Mouse (Mus musculus): ENCODE measurements around the gene Slmap.
"Not testable (repeated sequence)": the region's sequence is repeated elsewhere in the genome, so short reads cannot be mapped to it uniquely, and the experiment has no call there.

The Slmap gene

GRCm38 (mm10) chr14:26534757-26535479 is at the start of gene Slmap:
Gene Slmap (minus strand): TSS chr14:26534931.
- peak; percentile 99 for DNase-seq (ENCODE audit: low spot score)

DNA sequence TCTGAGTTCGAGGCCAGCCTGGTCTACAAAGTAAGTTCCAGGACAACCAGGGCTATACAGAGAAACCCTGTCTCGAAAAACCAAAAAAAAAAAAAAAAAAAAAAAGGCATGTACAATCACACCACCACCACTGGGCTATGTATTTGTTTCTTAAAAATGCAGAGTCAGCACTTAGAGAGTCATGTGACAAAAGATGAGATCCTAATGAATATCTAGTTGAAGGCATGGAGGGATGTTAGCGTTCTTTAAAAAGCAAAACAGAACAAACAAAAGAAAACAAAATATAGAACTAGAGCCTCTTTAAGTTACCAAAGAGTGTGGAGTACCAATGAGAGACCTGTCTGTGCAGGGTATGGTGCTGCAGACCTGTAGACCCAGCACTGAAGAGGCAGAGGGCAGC is 48.9 kb upstream of the Slmap start:
- no peak for DNase-seq (ENCODE audit: low spot score)

DNA sequence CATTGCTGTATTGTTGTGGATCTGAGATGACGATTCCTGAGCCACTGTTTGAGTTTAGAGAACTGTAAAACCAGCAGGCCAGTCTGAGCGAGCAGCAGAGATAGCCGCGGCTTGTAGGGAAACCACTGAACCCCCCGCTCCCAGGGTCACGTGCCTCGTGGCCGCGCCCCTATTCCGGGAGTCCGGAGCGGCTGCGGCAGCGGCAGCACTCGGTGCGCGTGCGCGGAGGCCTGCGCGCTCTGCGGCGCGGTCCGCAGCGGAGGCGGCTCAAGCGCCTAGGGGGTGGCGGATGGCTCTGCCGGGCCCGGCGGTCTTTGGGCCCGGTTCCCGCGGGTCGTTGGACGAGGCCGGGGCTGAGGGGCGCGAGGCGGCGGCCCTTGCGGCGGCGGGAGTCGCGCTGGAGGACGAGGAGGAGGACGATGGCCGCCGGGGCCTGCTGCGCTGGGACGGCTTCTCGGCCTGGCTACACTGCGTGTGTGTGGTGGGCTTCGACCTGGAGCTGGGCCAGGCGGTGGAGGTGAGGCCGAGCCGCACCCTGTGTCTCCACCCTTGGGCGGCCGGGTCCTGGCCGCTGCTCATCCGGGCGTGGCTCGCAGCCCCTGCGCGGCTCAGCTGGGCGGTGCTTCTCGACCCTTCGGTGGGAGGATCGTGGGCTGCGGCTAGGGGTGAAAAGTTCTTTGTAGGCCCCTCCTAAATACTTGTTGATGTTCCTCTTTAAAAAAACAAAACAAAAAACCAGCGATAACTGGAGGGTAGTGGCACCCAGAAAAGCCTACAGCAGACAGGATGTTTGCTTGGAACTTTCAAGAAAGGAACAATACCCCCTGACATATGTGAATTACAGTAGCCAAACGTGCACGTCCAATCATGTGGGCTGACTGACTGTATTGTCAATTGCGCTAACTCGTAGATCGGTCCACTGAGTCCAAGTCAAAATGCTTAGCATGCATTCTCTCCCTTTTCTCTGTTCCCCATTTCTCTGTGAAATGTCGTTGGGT is 44.9 kb upstream of the Slmap start:
- peak; percentile 86 for DNase-seq (ENCODE audit: low spot score)

DNA sequence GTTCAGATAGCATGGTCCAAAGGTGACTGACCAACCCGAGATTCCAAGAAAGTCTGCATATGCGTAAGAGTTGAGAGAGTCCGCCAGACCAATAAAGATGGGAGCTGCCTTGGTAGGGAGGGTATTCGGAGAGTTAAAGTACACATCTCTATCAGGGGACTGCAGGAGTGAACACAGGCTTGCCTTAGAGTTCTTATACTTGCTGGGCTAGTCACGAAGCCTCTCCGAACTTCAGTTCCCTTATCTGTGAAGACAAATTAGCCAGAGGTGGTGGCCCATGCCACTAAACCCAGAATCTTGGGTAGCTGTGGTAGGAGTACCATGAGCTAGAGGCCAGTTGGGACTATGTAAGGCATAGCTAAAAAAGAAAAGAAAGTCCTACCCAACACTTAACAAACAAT is 44.1 kb upstream of the Slmap start:
- DNase-seq (ENCODE audit: low spot score): no peak

- no peak for DNase-seq (ENCODE audit: low spot score)
Observed at GRCm38 (mm10) chr14:26576255-26576780, 41.6 kb upstream of the Slmap start.

GRCm38 (mm10) chr14:26573556-26573955 is 38.8 kb upstream of the Slmap start, which contains the start of gene Dennd6a:
Gene Dennd6a (plus strand): TSS chr14:26573856.
- DNase-seq (ENCODE audit: low spot score): not testable (repeated sequence)

DNA sequence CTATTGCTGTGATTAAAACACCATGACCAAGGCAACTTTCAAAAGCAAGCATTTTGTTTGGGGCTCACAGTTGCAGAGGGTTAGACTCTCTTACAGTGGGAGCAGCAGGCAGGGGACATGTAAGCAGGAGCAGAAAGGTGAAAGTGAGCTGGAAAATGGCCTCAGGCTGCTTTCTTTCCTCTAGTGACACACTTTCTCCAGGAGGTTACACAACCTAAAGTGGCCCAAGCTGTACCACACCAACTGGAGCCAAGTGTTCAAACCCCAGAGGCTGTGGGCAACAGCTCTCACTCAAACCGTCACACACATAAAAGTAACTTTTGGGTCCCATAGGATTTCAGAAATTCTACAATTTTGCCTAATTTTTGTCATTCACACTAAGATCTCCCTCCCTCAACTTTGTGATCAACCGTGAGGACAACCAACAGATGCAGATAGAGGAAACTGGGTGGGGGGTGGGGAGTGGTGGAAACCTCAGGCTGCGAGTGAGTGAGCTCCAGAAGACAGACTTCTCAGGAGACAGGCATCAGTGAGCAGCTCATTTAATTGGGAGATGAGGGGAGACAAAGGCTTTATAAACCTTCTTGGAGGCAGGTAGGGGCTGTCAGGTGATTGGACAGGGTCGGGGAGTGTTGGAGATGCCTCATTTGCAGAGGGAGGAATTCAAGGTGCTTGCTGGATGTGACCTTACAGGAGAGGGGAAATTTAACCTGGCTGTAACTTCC is 37.4 kb upstream of the Slmap start:
- DNase-seq (ENCODE audit: low spot score): no peak

GRCm38 (mm10) chr14:26569880-26570279 is 35.1 kb upstream of the Slmap start:
- DNase-seq (ENCODE audit: low spot score): no peak

GRCm38 (mm10) chr14:26562247-26562646 is 27.5 kb upstream of the Slmap start:
- DNase-seq (ENCODE audit: low spot score): no peak

- DNase-seq (ENCODE audit: low spot score): no peak
Observed at GRCm38 (mm10) chr14:26558536-26558935, 23.8 kb upstream of the Slmap start.

DNA sequence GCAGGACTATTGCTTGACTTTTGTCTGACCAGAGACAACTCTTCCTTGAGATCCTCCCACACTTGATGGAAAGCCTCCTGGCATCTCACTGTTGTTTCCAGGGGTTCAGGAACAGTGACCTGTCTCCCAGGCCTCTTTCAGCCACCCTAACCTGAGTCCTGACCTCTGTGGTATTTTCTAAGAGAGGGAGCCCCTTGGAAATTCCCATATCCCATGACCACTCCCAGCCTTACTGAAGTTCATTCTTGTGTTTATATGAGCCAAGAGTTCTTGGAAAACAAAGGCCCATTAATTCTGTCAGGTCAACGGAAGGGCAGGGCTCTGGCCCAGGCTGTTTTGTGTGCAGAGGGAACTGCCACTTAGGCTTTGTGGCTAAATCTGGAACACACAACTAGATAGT is 22.9 kb upstream of the Slmap start:
- no peak for DNase-seq (ENCODE audit: low spot score)

- no peak for DNase-seq (ENCODE audit: low spot score)
Observed at GRCm38 (mm10) chr14:26552853-26553252, 18.1 kb upstream of the Slmap start.

GRCm38 (mm10) chr14:26552441-26552840 is 17.7 kb upstream of the Slmap start:
- no peak for DNase-seq (ENCODE audit: low spot score)

GRCm38 (mm10) chr14:26550712-26551111 is 16.0 kb upstream of the Slmap start:
- DNase-seq (ENCODE audit: low spot score): no peak

DNA sequence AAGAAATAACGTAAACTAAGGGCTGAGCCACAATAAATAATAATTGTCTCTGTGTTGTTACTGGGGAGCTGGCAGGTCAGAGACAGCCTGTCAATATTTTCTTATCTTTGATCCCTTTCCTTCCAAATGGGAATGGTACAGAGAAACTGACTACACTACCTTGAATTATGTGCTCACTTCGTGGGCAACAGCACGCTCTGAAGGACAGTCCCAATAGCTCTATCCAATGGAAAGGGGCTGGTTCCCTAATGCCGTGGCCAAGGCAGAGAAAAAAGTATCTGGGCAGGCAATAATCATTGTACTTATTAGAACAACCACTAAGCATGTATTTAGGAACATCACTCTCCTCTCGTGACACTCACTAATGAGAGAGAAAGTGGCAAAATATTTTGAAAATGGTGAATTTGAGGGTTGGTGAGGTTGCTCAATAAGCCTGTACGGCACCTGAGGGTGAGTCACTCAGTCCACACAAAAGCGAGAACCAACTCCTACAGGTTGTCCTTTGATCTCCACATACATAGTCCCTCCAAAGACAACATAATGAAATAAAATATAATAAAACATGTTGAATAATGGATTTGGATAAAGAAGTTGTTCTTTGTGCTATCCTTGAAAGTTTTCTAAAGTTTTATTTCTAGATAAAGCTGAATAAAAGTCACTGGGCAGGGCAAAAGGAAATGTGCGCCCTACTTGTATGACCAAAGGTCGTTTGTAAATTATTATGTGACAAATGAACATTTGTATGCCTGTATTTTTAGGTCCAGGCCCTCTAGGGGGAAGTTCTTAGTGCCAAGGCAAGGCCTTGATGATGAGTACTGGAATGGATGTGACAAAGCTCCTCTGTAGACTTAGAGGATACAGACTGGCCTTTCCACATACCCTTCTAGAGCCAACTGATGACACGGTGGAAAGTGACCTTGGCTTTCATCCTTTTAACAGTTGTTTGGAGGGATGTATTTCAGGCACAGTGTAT is 13.1 kb upstream of the Slmap start:
- DNase-seq (ENCODE audit: low spot score): no peak

- DNase-seq (ENCODE audit: low spot score): no peak
Observed at GRCm38 (mm10) chr14:26542136-26542535, 7.4 kb upstream of the Slmap start.

- DNase-seq (ENCODE audit: low spot score): no peak
Observed at GRCm38 (mm10) chr14:26540577-26540976, 5.8 kb upstream of the Slmap start.

DNA sequence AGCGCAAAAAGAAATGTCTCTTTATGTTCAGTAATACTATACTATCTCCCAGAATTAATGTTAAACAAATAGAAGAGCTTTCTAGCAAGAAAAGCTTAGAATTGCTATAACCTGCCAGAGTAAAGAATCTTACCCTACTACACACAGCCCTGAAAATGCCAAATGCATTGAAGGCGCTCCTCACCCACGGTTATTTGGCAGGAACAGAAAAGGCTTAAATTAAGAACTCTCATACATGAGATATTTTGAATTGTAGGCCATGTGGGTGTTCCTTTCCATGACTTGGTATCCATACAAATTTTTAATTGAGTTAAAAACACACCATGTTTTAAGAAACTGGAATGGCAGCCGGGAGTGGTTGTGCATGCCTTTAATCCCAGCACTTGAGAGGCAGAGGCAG is 4.5 kb upstream of the Slmap start:
- DNase-seq (ENCODE audit: low spot score): no peak

- DNase-seq (ENCODE audit: low spot score): peak; percentile 38
Observed at GRCm38 (mm10) chr14:26533821-26534756, 642 bp downstream of the Slmap start.

DNA sequence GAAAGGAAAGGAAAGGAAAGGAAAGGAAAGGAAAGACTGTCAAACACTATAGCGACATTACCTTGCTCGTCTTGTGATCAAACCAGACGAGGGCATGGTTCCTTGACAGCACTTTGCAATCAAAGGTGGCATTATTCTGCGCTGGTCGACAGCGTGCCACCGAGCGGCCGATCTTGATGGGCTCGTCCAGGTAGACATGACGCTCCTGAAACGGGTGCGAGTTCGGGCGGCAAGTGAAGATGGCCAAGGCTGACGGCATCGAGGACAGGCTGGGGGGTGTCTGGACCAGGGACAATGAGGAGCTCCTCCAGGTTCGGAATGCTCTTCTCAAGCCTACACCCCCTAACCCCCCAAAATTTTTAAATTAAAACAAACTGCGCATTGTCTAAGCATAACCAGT is 1.5 kb downstream of the Slmap start:
- no peak for DNase-seq (ENCODE audit: low spot score)
